Mouse (Mus musculus) CH12.LX (cell line): ENCODE measurements at regions not wholly inside any gene's neighbourhood (a gene's known extent, or its start where the extent isn't known, plus 50 kb on each side); places are given as distances from the start of the nearest gene placed in this dataset.

Experiments
- DNase-seq: peaks from one replicate; pipeline ENCODE4 v3.0.0-alpha.2; 2013; ENCODE audit errors: extremely low read depth
- H3K27ac ChIP-seq: 2 replicates; pipeline ENCODE4 v1.5.1; 2012; ENCODE audit warnings: low read depth, mild to moderate bottlenecking, control low read depth, moderate library complexity; ENCODE audit not compliant: insufficient read depth
- H3K27me3 ChIP-seq: replicated peaks from 2 replicates; pipeline ENCODE3; 2012; ENCODE audit warnings: inconsistent platforms
- H3K36me3 ChIP-seq, 2 experiments: replicated peaks in 1 of 2; 2 replicates each; pipeline versions ENCODE3 to v1.6.1; 2012; ENCODE audit warnings: inconsistent platforms in 1 of 2, low read length in 1 of 2, mild to moderate bottlenecking in 1 of 2, mixed read lengths in 1 of 2, moderate library complexity in 1 of 2; ENCODE audit not compliant: control insufficient read depth in 1 of 2, insufficient read depth in 1 of 2
- H3K4me1 ChIP-seq, 2 experiments: 2 replicates each; pipeline ENCODE4 v1.6.1; 2012; ENCODE audit warnings: inconsistent platforms in 1 of 2, moderate library complexity in 1 of 2; ENCODE audit not compliant: insufficient read depth in 2 of 2, control insufficient read depth in 1 of 2
- H3K4me2 ChIP-seq: 2 replicates; pipeline ENCODE4 v1.6.1; 2012; ENCODE audit warnings: low read depth, mild to moderate bottlenecking, control low read depth; ENCODE audit not compliant: poor library complexity, insufficient read depth, severe bottlenecking
- H3K4me3 ChIP-seq, 3 experiments: fragments of 150-350 bp in 1 of 3; sonication (generic) in 1 of 3; replicated peaks in 1 of 3; 2 replicates each; pipeline versions ENCODE3 to v1.5.1; 2011 to 2012; ENCODE audit warnings: low read depth in 2 of 3, low read length in 2 of 3, mild to moderate bottlenecking in 2 of 3, moderate library complexity in 2 of 3, control low read depth in 1 of 3, improper control_type of control experiment in 1 of 3, inconsistent platforms in 1 of 3, mixed read lengths in 1 of 3; ENCODE audit not compliant: poor library complexity in 1 of 3
- H3K79me2 ChIP-seq: replicated peaks from 2 replicates; pipeline ENCODE4 v1.6.1; 2012; ENCODE audit warnings: mild to moderate bottlenecking, moderate library complexity; ENCODE audit not compliant: control insufficient read depth, poor library complexity, insufficient read depth, severe bottlenecking; ENCODE audit errors: extremely low read depth
- H3K9ac ChIP-seq: 2 replicates; pipeline ENCODE4 v1.6.1; 2012; ENCODE audit warnings: low read depth, mild to moderate bottlenecking, control low read depth, moderate library complexity; ENCODE audit not compliant: insufficient read depth
- H3K9me3 ChIP-seq: replicated peaks from 2 replicates; pipeline ENCODE3; 2012; ENCODE audit warnings: low read length, inconsistent platforms, mixed read lengths
- BHLHE40 ChIP-seq: IDR thresholded peaks from 2 replicates; pipeline ENCODE4 v1.6.1; 2011; ENCODE audit warnings: mild to moderate bottlenecking, low read depth, low read length, improper control_type of control experiment
- E2F4 ChIP-seq: IDR thresholded peaks from 2 replicates; pipeline ENCODE4 v1.6.1; 2011; ENCODE audit warnings: low read depth, low read length, improper control_type of control experiment; ENCODE audit not compliant: insufficient replicate concordance
- EP300 ChIP-seq: IDR thresholded peaks from 2 replicates; pipeline ENCODE4 v1.6.1; 2011; ENCODE audit warnings: low read length, improper control_type of control experiment
- ETS1 ChIP-seq: conservative IDR thresholded peaks from 2 replicates; pipeline ENCODE4 v1.6.1; 2012; ENCODE audit warnings: low read depth, mild to moderate bottlenecking, inconsistent platforms, low read length, improper control_type of control experiment, moderate library complexity
- GABPA ChIP-seq: IDR thresholded peaks from 2 replicates; pipeline ENCODE4 v1.6.1; 2012; ENCODE audit warnings: low read depth, low read length, improper control_type of control experiment, inconsistent platforms; ENCODE audit not compliant: insufficient replicate concordance
- HCFC1 ChIP-seq: IDR thresholded peaks from 2 replicates; pipeline ENCODE4 v1.6.1; 2012; ENCODE audit warnings: low read depth, mild to moderate bottlenecking, inconsistent platforms, low read length, improper control_type of control experiment
- IRF4 ChIP-seq: IDR thresholded peaks from 2 replicates; pipeline ENCODE4 v1.6.1; 2014; ENCODE audit warnings: low read depth, mild to moderate bottlenecking, inconsistent platforms, low read length, improper control_type of control experiment
- JUN ChIP-seq: IDR thresholded peaks from 2 replicates; pipeline ENCODE4 v1.6.1; 2011; ENCODE audit warnings: low read depth, mild to moderate bottlenecking, low read length, improper control_type of control experiment, moderate library complexity; ENCODE audit not compliant: insufficient read depth
- JUND ChIP-seq: conservative IDR thresholded peaks from 2 replicates; pipeline ENCODE4 v1.6.1; 2011; ENCODE audit warnings: low read depth, low read length, improper control_type of control experiment
- MAFK ChIP-seq: IDR thresholded peaks from 2 replicates; pipeline ENCODE4 v1.6.1; 2011; ENCODE audit warnings: low read length, improper control_type of control experiment; ENCODE audit not compliant: insufficient replicate concordance
- MAX ChIP-seq: IDR thresholded peaks from 2 replicates; pipeline ENCODE4 v1.6.1; 2011; ENCODE audit warnings: low read length, improper control_type of control experiment
- MAZ ChIP-seq: IDR thresholded peaks from 2 replicates; pipeline ENCODE4 v1.6.1; 2012; ENCODE audit warnings: low read depth, mild to moderate bottlenecking, inconsistent platforms, low read length, improper control_type of control experiment, moderate library complexity
- MXI1 ChIP-seq: IDR thresholded peaks from 2 replicates; pipeline ENCODE4 v1.6.1; 2011; ENCODE audit warnings: mild to moderate bottlenecking, low read depth, low read length, improper control_type of control experiment
- MYC ChIP-seq: IDR thresholded peaks from 2 replicates; pipeline ENCODE4 v1.6.1; 2011; ENCODE audit warnings: low read depth, mild to moderate bottlenecking, improper control_type of control experiment, low read length
- NELFE ChIP-seq: IDR thresholded peaks from 2 replicates; pipeline ENCODE4 v1.6.1; 2011; ENCODE audit warnings: low read depth, low read length, improper control_type of control experiment
- NRF1 ChIP-seq: IDR thresholded peaks from 2 replicates; pipeline ENCODE4 v1.6.1; 2014; ENCODE audit warnings: low read depth, mild to moderate bottlenecking, inconsistent platforms, low read length, improper control_type of control experiment, moderate library complexity
- PAX5 ChIP-seq: IDR thresholded peaks from 2 replicates; pipeline ENCODE4 v1.6.1; 2012; ENCODE audit warnings: low read length, inconsistent platforms, mixed read lengths
- POLR2AphosphoS2 ChIP-seq: IDR thresholded peaks from 2 replicates; pipeline ENCODE4 v1.6.1; 2011; ENCODE audit warnings: low read depth, low read length, improper control_type of control experiment
- RCOR1 ChIP-seq: conservative IDR thresholded peaks from 2 replicates; pipeline ENCODE4 v1.6.1; 2012; ENCODE audit warnings: low read depth, mild to moderate bottlenecking, inconsistent platforms, low read length, improper control_type of control experiment
- SIN3A ChIP-seq: IDR thresholded peaks from 2 replicates; pipeline ENCODE4 v1.6.1; 2012; ENCODE audit warnings: low read length, improper control_type of control experiment, inconsistent platforms
- SMC3 ChIP-seq: IDR thresholded peaks from 2 replicates; pipeline ENCODE4 v1.6.1; 2011; ENCODE audit warnings: low read depth, low read length, improper control_type of control experiment
- TBP ChIP-seq: conservative IDR thresholded peaks from 2 replicates; pipeline ENCODE4 v1.6.1; 2011; ENCODE audit warnings: low read depth, low read length, improper control_type of control experiment
- TCF12 ChIP-seq: IDR thresholded peaks from 2 replicates; pipeline ENCODE4 v1.6.1; 2014; ENCODE audit warnings: low read depth, mild to moderate bottlenecking, inconsistent platforms, low read length, improper control_type of control experiment
- USF1 ChIP-seq: IDR thresholded peaks from 2 replicates; pipeline ENCODE4 v1.6.1; 2014; ENCODE audit warnings: low read depth, mild to moderate bottlenecking, inconsistent platforms, low read length, improper control_type of control experiment
- ZKSCAN1 ChIP-seq: IDR thresholded peaks from 2 replicates; pipeline ENCODE4 v1.6.1; 2012; ENCODE audit warnings: low read depth, inconsistent platforms, low read length, improper control_type of control experiment, borderline replicate concordance
- ZMIZ1 ChIP-seq: IDR thresholded peaks from 2 replicates; pipeline ENCODE4 v1.6.1; 2012; ENCODE audit warnings: low read depth, mild to moderate bottlenecking, inconsistent platforms, low read length, improper control_type of control experiment
- ZNF384 ChIP-seq: IDR thresholded peaks from 2 replicates; pipeline ENCODE4 v1.6.1; 2012; ENCODE audit warnings: low read depth, low read length, improper control_type of control experiment, inconsistent platforms
- dilution Hi-C: fragments of 300-500 bp; cut with MboI; formaldehyde crosslinking; loops from 2 replicates; pipeline ENCODE4 v1.14.3; 2020; ENCODE audit warnings: low sequenced_read_pairs; ENCODE audit not compliant: extremely low pct_unique_long_range_greater_than_20kb, extremely low pct_ligation_motif_present
- in situ Hi-C: fragments of 300-500 bp; cut with MboI; formaldehyde crosslinking; loops from 3 replicates; pipeline ENCODE4 v1.14.3; 2019; ENCODE audit warnings: low sequenced_read_pairs, low pct_ligation_motif_present, low pct_unique_long_range_greater_than_20kb, mixed read lengths

DNA sequence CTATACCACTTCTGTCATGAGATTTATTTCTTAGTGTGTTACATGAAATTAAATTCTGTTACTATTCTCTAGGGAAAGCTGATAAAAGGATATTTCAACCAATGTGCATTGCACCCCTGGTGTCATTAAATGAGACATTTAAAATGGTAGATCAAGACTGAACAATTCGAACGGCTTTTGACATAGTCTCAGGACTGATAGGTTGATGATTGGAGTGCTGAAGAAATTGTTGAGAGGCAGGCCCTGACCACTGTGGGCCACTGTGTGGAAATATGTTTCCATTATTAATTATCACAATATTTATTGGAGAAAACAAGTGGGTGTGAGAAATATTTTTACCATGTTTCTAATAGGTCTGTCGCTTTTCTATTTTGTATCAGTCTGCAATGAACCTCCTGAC is 481.1 kb upstream of the Rgmb start:
- DNase-seq: no peak
- Histone ChIP-seq H3K9ac (no peak overlapping the region), H3K79me2 (no peaks in the 10 kb centered on the region), H3K27ac (no peak overlapping the region), H3K27me3 (no peaks in the 10 kb centered on the region), H3K4me1 (no peaks in the 10 kb centered on the region), H3K4me3 (no peak overlapping the region), H3K9me3 (no peaks in the 10 kb centered on the region), H3K4me2 (no peak overlapping the region), H3K36me3 (no peaks in the 10 kb centered on the region)
- in situ Hi-C loops (no loop called here), dilution Hi-C loops (no loop called here)
- TF ChIP-seq MAZ (no peak), PAX5 (no peak), ETS1 (no peak), GABPA (no peak), JUN (no peak), BHLHE40 (no peak), ZKSCAN1 (no peak), JUND (no peak), MYC (no peak), IRF4 (no peak), USF1 (no peak), TCF12 (no peak), E2F4 (no peak), TBP (no peak), MAFK (no peak), ZNF384 (no peak), POLR2AphosphoS2 (no peak), SIN3A (no peak)

DNA sequence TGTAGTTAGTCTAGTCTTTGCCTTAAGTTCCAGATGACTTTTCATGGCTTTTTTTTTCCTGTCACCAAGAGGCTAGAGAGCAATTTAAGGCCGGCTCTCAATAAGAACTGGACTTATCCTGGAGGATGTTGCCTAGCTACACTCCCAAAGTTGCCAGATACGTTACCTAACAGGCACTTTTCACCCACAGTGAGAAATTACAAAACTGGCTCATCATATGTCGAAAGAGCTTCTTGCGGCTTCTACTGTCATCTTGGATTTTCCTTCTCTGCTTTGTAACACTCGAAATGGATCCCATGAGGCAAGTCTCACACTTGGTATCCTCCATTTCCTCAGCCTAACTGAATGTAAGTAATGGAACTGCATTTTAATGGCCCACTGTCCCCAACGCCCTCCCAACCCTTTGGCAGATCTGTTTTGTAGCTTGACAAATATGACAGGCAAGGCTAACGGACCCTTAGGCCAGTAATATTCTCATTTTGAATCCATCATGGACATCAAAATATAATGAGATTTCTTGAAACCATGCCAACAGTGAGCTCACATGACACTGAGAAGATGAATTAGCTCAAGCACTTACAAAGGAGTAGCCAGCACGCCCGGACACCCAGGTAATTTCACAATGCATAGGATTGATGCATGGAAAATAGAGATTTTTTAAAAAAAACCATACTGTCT is 480.5 kb upstream of the Rgmb start:
- Histone ChIP-seq H3K79me2 (no peaks in the 10 kb centered on the region), H3K9ac (no peak overlapping the region), H3K36me3 (no peaks in the 10 kb centered on the region), H3K9me3 (no peaks in the 10 kb centered on the region), H3K27me3 (no peaks in the 10 kb centered on the region), H3K27ac (no peak overlapping the region), H3K4me2 (no peak overlapping the region), H3K4me1 (no peaks in the 10 kb centered on the region), H3K4me3 (no peak overlapping the region)
- no peak for DNase-seq
- in situ Hi-C loops (no loop called here), dilution Hi-C loops (no loop called here)
- TF ChIP-seq NELFE (no peak), MXI1 (no peak), USF1 (no peak), POLR2AphosphoS2 (no peak), RCOR1 (no peak), HCFC1 (no peak), SMC3 (no peak), IRF4 (no peak), BHLHE40 (no peak), MAX (no peak), MYC (no peak), ETS1 (no peak), NRF1 (no peak), EP300 (no peak), MAZ (no peak), ZMIZ1 (no peak)
